Mouse (Mus musculus) small intestine, adult 2 months (tissue): ENCODE measurements around the gene Dop1a. TPM values are rescaled to one million over a fixed set of nuclear protein-coding genes. Genes with fewer than 3 reads are reported as not detected.

Experiments used
- H3K27ac ChIP-seq: fragments of 200-500 bp; 2 replicates; pipeline ENCODE4 v1.5.1; 2012; ENCODE audit warnings: low read depth, low read length, control low read depth, inconsistent platforms; ENCODE audit not compliant: insufficient read depth
- H3K27me3 ChIP-seq: fragments of 200-500 bp; 2 replicates; pipeline ENCODE4 v1.6.1; 2012; ENCODE audit warnings: mild to moderate bottlenecking, moderate library complexity, low read length, inconsistent platforms; ENCODE audit not compliant: control insufficient read depth, insufficient read depth
- H3K36me3 ChIP-seq: fragments of 200-500 bp; 2 replicates; pipeline ENCODE4 v1.6.1; 2012; ENCODE audit warnings: mild to moderate bottlenecking, low read length, control low read depth, inconsistent platforms; ENCODE audit not compliant: control insufficient read depth, insufficient read depth
- H3K4me1 ChIP-seq: fragments of 200-500 bp; 2 replicates; pipeline ENCODE4 v1.6.1; 2012; ENCODE audit warnings: low read length, inconsistent platforms, mixed read lengths; ENCODE audit not compliant: control insufficient read depth, insufficient read depth, insufficient read length
- H3K4me3 ChIP-seq: fragments of 200-500 bp; 2 replicates; pipeline ENCODE4 v1.5.1; 2012; ENCODE audit warnings: low read depth, mild to moderate bottlenecking, control low read depth, inconsistent platforms, low read length, moderate library complexity
- CTCF ChIP-seq: fragments of 200-500 bp; IDR thresholded peaks from 2 replicates; pipeline ENCODE4 v1.5.1; 2012; ENCODE audit warnings: low read depth, mild to moderate bottlenecking, control low read depth, inconsistent platforms, low read length, moderate library complexity, mixed read lengths; ENCODE audit not compliant: insufficient replicate concordance, insufficient read length; ENCODE audit errors: extremely low read depth
- POLR2A ChIP-seq: fragments of 200-500 bp; IDR thresholded peaks from 2 replicates; pipeline ENCODE4 v1.6.1; 2012; ENCODE audit warnings: low read depth, mild to moderate bottlenecking, control low read depth, inconsistent platforms, low read length, moderate library complexity
- WGBS: fragments of 180-500 bp; shearing (Covaris S2); methylation state at CpG from one replicate; pipeline ENCODE4 v1.1.7; 2018; 5-methylcytosine and 5-hydroxymethylcytosine counted together
- polyA plus RNA-seq: library from polyadenylated mRNA; depleted of rRNA; stranded (reverse); fragments of >200 nt; gene quantifications from 2 replicates; pipeline ENCODE4 v1.2.3, GENCODE M21; 2012

Gene Dop1a
- polyA plus RNA-seq, 1 experiment = 5.1 TPM

- Histone ChIP-seq H3K4me1 (no peaks in the 10 kb centered on the region; the same call in 1 of the 2 replicates), H3K4me3 (peak within 1 kb of the TSS; percentile 92), H3K27ac (0 out of 2 replicates have a peak within 1 kb of the TSS, but pooled peaks have one; percentile 18), H3K27me3 (no peaks in the 10 kb centered on the region), H3K36me3 (no peaks in the 10 kb centered on the region)
- 2% methylated on average over 70 of the region's 70 CpGs for WGBS
- peak; percentile 94 for TF ChIP-seq CTCF
- no peak for TF ChIP-seq POLR2A
Observed at GRCm38 (mm10) chr9:86464151-86465105, 2.5 kb upstream of the Dop1a start, which contains the start of gene Ube2cbp. Ube2cbp (minus strand) TSS chr9:86464950.

GRCm38 (mm10) chr9:86475956-86476355 is 9.0 kb downstream of the Dop1a start:
- Histone ChIP-seq H3K27me3 (no peaks in the 10 kb centered on the region), H3K4me1 (no peaks in the 10 kb centered on the region; the same call in 1 of the 2 replicates), H3K4me3 (no peak overlapping the region), H3K36me3 (no peaks in the 10 kb centered on the region), H3K27ac (no peak overlapping the region)
- no peak for TF ChIP-seq CTCF
- TF ChIP-seq POLR2A = no peak
- WGBS = 94% methylated on average over 4 of the region's 4 CpGs

- no peaks in the 10 kb centered on the region for H3K27me3 ChIP-seq
- WGBS = 61% methylated on average over 5 of the region's 5 CpGs
- no peak for TF ChIP-seq CTCF
- no peak for TF ChIP-seq POLR2A
- no peaks in the 10 kb centered on the region; the same call in 1 of the 2 replicates for H3K4me1 ChIP-seq
- H3K4me3 ChIP-seq = no peak overlapping the region
- H3K36me3 ChIP-seq = no peaks in the 10 kb centered on the region
- H3K27ac ChIP-seq = no peak overlapping the region
Observed at GRCm38 (mm10) chr9:86476763-86477162, 9.8 kb downstream of the Dop1a start.

GRCm38 (mm10) chr9:86478414-86479093 is 11.6 kb downstream of the Dop1a start:
- Histone ChIP-seq H3K27me3 (no peaks in the 10 kb centered on the region), H3K36me3 (no peaks in the 10 kb centered on the region), H3K27ac (no peak overlapping the region), H3K4me1 (no peaks in the 10 kb centered on the region; the same call in 1 of the 2 replicates), H3K4me3 (no peak overlapping the region)
- 64% methylated on average over 5 of the region's 5 CpGs for WGBS
- TF ChIP-seq CTCF = no peak
- no peak for TF ChIP-seq POLR2A

GRCm38 (mm10) chr9:86482236-86482635 is 15.3 kb downstream of the Dop1a start:
- WGBS = 85% methylated on average over 1 of the region's 1 CpGs
- Histone ChIP-seq H3K4me3 (no peak overlapping the region), H3K27me3 (no peaks in the 10 kb centered on the region), H3K36me3 (peaks cover 1% of the 10 kb centered on the region; the same call in 1 of the 2 replicates), H3K27ac (no peak overlapping the region), H3K4me1 (no peaks in the 10 kb centered on the region; the same call in 1 of the 2 replicates)
- no peak for TF ChIP-seq POLR2A

- no peaks in the 10 kb centered on the region for H3K27me3 ChIP-seq
- H3K27ac ChIP-seq = no peak overlapping the region
- WGBS = 95% methylated on average over 2 of the region's 2 CpGs
- no peak for TF ChIP-seq CTCF
- TF ChIP-seq POLR2A = no peak
- H3K4me1 ChIP-seq = no peaks in the 10 kb centered on the region
- H3K4me3 ChIP-seq = no peak overlapping the region
- peaks cover 35% of the 10 kb centered on the region for H3K36me3 ChIP-seq
Observed at GRCm38 (mm10) chr9:86491740-86492139, 24.8 kb downstream of the Dop1a start.

- TF ChIP-seq CTCF (no peak), POLR2A (no peak)
- 92% methylated on average over 4 of the region's 4 CpGs for WGBS
- no peak overlapping the region for H3K27ac ChIP-seq
- H3K36me3 ChIP-seq = peaks cover 30% of the 10 kb centered on the region
- no peak overlapping the region for H3K4me3 ChIP-seq
- H3K27me3 ChIP-seq = no peaks in the 10 kb centered on the region
- no peaks in the 10 kb centered on the region for H3K4me1 ChIP-seq
Observed at GRCm38 (mm10) chr9:86496261-86496660, 29.3 kb downstream of the Dop1a start.
